Mouse (Mus musculus): ENCODE results near the gene Cel.

Cel gene

GRCm38 (mm10) chr2:28588574-28588973, 25.4 kb upstream of the Cel start:
- in situ Hi-C loops (cut with MboI; ENCODE audit: unreplicated experiment in 2 of 2), result loop anchor here in 1 of 2 experiments (5.0 kb wide), 2 partner anchors 41 to 71 kb away; no protein-coding TSS in a partner anchor

DNA sequence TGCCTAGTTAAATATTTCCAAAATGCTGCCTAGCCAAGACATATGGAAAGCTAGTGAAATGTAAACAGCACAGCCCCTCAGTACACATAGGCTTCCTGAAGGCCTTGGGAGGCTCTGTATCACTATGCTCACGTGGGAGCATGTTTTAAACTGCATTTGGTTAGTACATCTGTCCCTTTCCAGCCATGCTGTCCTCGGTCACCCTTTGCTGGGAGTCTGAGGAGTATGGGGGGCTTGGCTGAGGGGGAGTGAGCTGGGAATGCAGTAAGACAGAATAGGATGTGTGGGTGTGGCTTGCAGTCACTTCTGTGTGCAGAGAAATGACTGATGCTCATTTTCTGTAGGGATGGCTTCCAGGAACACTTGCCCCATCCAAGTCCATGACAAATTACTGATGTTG, 22.5 kb upstream of the Cel start:
- in situ Hi-C loops (cut with MboI; ENCODE audit: unreplicated experiment in 2 of 2), result loop anchor here in 1 of 2 experiments (5.0 kb wide), 2 partner anchors 38 to 68 kb away; no protein-coding TSS in a partner anchor

GRCm38 (mm10) chr2:28585043-28585571, 21.9 kb upstream of the Cel start:
- in situ Hi-C loops (cut with MboI; ENCODE audit: unreplicated experiment in 2 of 2), result loop anchor here in 1 of 2 experiments (5.0 kb wide), 2 partner anchors 38 to 68 kb away; no protein-coding TSS in a partner anchor

- in situ Hi-C loops (cut with MboI; ENCODE audit: unreplicated experiment in 2 of 2), result loop anchor here in 1 of 2 experiments (5.0 kb wide), 1 partner anchor 66 kb away; no protein-coding TSS in a partner anchor
These were observed 20.4 kb upstream of the Cel start, which contains the start of gene Gtf3c5 for GRCm38 (mm10) chr2:28583651-28584050. TSS of gene Gtf3c5 (minus strand) at chr2:28583751.

DNA sequence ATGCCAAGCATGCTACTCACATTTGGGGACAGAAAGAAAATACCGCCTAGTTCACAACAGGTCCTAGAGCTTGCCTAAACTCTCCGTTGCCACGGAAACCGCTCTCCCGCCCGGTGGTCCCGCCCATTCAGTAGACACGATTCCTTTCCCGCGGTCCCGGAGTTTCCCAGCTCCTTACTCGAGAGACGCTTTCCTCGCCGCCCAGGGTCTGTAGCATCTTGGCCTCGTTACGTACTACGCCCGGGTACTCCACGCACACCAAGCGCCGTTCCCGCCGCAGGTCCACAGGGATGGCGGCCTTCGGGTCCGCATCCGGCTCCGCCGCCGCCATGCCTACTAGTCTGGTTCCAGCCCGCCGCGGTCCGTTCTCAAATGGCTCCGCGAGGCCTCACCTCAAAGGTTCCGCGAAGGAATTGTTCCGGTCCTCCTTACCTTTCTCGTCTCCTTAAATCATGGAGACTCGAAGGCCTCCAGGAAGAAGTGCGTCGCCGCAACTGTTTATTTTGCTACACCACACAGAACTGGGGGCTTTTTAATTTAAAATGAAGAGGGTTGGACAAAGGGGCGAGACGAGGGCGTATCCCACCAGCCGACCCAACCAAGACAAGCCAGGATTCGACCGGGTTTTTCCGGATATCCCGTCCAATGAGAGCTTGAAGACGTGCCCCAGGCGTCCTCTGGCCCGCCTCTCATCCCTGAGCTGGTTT, 19.6 kb upstream of the Cel start:
- in situ Hi-C loops (cut with MboI; ENCODE audit: unreplicated experiment in 2 of 2), result loop anchor here in 1 of 2 experiments (5.0 kb wide), 1 partner anchor 65 kb away; no protein-coding TSS in a partner anchor

DNA sequence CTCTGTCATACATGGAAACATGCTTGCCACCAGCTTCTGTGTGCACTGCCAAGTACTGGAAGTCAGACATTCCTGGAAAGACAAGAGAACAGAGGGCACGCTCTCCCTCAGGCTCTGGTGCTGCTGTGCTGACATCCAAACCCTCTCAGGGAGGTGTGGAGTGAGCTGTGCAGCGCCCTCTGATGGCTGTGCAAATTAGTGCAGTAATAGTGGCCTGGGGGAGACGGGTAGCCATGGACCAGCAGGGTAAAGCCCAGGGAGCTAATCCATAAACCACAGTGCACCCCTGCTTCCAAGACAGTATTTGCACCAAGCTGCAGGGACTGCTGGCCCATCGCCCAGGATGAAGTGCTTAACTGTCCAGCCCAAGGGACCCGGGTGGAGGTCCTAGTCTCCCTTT, 14.8 kb upstream of the Cel start:
- in situ Hi-C loops (cut with MboI; ENCODE audit: unreplicated experiment in 2 of 2), result no loop called here

DNA sequence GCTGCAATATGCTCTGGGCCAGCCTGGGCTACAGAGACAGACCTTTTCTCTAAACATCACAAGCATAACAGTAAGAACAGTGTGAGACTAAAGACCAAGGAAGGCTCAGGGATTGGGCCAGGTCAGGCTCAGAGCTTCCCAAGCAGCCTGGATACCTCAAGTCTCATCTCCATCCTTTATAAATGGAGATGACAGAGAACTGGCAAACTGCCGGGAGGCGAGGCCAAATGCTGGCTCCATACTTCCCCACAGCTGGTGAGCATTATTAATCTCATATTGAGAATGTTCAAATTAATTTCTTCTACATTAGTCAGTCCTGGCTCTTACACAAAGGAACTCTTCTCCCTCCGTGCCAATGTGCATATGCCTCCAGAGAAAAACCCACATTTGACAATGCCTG, 13.6 kb upstream of the Cel start:
- in situ Hi-C loops (cut with MboI; ENCODE audit: unreplicated experiment in 2 of 2), result no loop called here

DNA sequence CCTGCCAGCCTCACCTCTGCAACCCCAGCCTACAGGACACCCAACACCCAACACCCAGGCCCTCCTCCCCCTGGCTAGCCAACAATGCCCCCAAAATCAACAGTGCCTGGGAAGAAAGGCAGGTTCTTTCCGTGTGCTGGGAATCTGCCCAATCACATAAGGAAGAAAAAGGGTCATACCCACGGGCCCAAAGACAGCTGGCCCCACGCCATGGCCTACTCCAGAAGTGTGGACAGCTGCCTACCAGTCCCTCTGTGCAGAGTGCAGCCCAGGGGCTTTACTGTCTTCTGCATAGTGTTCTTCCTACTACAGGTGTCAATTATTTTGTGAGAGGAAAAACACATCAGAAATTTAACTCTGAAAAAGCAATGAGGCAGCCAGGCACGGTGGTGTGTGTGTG, 12.1 kb upstream of the Cel start:
- in situ Hi-C loops (cut with MboI; ENCODE audit: unreplicated experiment in 2 of 2), result no loop called here

DNA sequence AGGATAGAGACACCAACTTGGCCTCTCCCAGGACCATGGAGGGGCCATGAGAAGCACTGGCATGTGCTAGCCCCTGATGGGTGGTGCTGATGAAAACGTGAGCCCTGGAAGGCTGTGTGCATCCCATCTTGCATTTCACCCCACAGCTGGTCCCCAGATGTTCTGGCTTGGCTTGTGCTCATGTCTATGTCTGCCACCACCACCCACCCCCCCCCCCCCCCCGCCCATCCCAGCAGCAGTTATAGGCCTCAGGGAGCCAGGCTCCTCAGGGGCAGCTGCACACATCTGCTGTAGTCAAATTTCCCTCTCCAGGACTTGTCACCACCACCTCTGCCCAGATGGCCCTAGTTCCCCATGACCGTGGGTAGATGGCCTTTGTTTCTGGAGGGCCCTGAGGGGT, 6.7 kb upstream of the Cel start:
- in situ Hi-C loops (cut with MboI; ENCODE audit: unreplicated experiment in 2 of 2), result no loop called here

GRCm38 (mm10) chr2:28566545-28566944, 3.3 kb upstream of the Cel start:
- in situ Hi-C loops (cut with MboI; ENCODE audit: unreplicated experiment in 2 of 2), result no loop called here

GRCm38 (mm10) chr2:28564380-28564779, 1.2 kb upstream of the Cel start:
- in situ Hi-C loops (cut with MboI; ENCODE audit: unreplicated experiment in 2 of 2), result no loop called here

- in situ Hi-C loops (cut with MboI; ENCODE audit: unreplicated experiment in 2 of 2), result no loop called here
These were observed 627 bp upstream of the Cel start for GRCm38 (mm10) chr2:28563830-28564229.

GRCm38 (mm10) chr2:28557452-28557851, 5.8 kb downstream of the Cel start:
- in situ Hi-C loops (cut with MboI; ENCODE audit: unreplicated experiment in 2 of 2), result no loop called here

- in situ Hi-C loops (cut with MboI; ENCODE audit: unreplicated experiment in 2 of 2), result loop anchor here (5.0 kb wide), 1 partner anchor 35 kb away; no protein-coding TSS in a partner anchor
These were observed 10.9 kb downstream of the Cel start for GRCm38 (mm10) chr2:28552301-28552700.

DNA sequence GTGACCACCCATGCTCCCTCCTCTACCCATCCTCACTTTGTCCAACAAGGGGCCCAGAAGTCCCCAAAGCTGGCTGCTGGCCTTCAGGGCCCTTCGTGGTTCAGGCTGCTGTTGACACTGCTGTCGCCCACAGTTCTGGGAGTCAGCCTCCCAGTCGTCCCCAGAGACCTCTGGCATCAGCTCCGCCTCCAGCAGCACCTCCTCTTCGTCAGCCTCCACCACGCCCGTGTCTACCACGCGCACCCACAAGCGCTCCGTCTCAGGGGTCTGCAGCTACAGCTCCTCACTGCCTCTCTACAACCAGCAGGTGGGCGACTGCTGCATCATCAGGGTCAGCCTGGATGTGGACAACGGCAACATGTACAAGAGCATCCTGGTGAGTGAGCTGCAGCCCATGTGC, 14.0 kb downstream of the Cel start:
- in situ Hi-C loops (cut with MboI; ENCODE audit: unreplicated experiment in 2 of 2), result loop anchor here in 1 of 2 experiments (5.0 to 25.0 kb wide), 2 partner anchors 38 to 1237 kb away; no protein-coding TSS in a partner anchor

GRCm38 (mm10) chr2:28547237-28548172, 15.7 kb downstream of the Cel start:
- in situ Hi-C loops (cut with MboI; ENCODE audit: unreplicated experiment in 2 of 2), result loop anchor here in 1 of 2 experiments (5.0 to 25.0 kb wide), 2 partner anchors 40 to 1235 kb away; no protein-coding TSS in a partner anchor

DNA sequence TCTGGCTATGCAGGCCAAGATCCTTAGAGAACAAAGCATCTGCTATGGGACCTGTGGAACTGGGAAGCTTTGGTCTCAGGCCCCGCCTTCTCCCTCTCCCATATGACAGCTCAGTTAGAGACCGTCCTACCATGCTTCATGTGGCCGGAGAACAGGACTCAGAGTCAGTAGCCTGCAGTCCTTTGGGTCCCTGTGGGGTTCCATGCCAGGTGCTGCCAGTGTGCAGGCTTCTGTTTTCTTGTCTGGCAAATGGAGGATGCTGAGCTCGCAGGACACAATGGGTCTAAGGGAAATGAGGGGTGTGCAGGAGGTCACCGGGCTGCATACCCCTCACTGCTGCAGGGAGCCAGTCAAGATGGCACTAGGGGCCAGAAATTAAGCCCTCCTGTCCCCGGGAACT, 16.6 kb downstream of the Cel start:
- in situ Hi-C loops (cut with MboI; ENCODE audit: unreplicated experiment in 2 of 2), result loop anchor here in 1 of 2 experiments (5.0 to 25.0 kb wide), 2 partner anchors 41 to 1234 kb away; no protein-coding TSS in a partner anchor

DNA sequence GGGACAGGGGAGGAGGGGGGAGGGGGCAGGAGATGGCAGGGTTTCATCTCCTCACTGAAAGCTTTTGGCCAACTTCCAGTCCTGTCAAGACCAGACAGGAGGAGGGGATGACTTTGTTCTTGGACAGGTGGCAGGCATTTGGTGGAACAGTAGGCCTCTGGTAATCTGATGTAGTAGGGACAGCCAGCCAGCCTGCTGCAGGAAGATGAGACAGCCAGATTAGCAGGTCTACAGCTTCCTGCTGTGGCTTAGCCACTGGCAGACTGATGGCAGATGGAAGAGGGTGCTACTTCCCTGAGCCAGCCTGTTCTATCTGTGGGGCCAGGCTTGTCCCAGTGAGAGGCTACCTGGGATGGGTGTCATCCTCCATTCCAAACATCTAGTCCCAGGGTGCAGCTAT, 17.2 kb downstream of the Cel start:
- in situ Hi-C loops (cut with MboI; ENCODE audit: unreplicated experiment in 2 of 2), result loop anchor here in 1 of 2 experiments (5.0 to 25.0 kb wide), 2 partner anchors 41 to 1234 kb away; no protein-coding TSS in a partner anchor

- in situ Hi-C loops (cut with MboI; ENCODE audit: unreplicated experiment in 2 of 2), result loop anchor here in 1 of 2 experiments (25.0 kb wide), 1 partner anchor 1232 kb away; no protein-coding TSS in a partner anchor
These were observed 19.3 kb downstream of the Cel start for GRCm38 (mm10) chr2:28543894-28544293.

DNA sequence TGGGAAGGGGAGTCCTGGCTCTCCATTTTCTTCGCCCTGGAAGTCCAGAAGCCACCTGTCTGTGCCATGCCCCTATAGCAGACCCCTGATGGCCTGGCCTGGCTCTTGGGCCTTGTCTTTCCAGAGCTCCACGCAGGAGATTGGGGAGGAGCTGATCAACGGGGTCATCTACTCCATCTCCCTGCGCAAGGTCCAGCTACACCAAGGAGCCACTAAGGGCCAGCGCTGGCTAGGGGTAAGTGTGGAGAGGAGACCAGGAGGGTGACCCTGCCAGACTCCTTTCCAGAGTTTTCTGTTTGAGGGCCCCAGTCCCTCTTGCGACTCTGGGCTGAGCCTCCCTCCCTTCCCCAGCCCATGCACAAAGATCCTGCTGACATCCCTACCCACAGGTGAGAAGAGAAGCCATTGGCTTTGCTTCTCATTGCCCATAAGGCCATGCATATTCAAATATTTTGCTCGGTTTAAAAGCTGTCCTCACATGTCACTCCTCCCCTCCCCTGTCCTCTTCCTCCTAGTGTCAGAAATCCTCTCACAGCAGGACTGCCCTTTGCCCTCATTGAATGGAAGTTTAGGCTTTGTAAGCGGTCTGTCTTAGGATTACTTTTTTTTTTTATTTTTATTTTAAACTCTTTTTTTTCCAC, 22.5 kb downstream of the Cel start:
- in situ Hi-C loops (cut with MboI; ENCODE audit: unreplicated experiment in 2 of 2), result loop anchor here in 1 of 2 experiments (25.0 kb wide), 1 partner anchor 1228 kb away; no protein-coding TSS in a partner anchor

Measured in v-Abl transformed pro-B cells (cell line).